Mouse (Mus musculus) forebrain, embryonic 12.5 days (tissue): ENCODE measurements around the gene Hist1h4c. TPM values are rescaled to one million over a fixed set of nuclear protein-coding genes. Genes with fewer than 3 reads are reported as not detected.
"Not testable (repeated sequence)": the region's sequence is repeated elsewhere in the genome, so short reads cannot be mapped to it uniquely, and the experiment has no call there.

Experiments used
- ATAC-seq: fragments of 200-750 bp; cut with Nextera tagmentation; 2 replicates; pipeline ENCODE4 v1.8.0; 2017; ENCODE audit warnings: moderate TSS enrichment; ENCODE audit not compliant: low FRiP score
- H3K27ac ChIP-seq: fragments of 300-500 bp; sonication (generic); 2 replicates; pipeline ENCODE4 v1.5.1; 2016; ENCODE audit warnings: mild to moderate bottlenecking
- H3K27me3 ChIP-seq: fragments of 300-500 bp; sonication (generic); 2 replicates; pipeline ENCODE4 v1.6.1; 2016; ENCODE audit warnings: mild to moderate bottlenecking
- H3K36me3 ChIP-seq: fragments of 300-500 bp; sonication (generic); replicated peaks from 2 replicates; pipeline ENCODE4 v1.6.1; 2016; ENCODE audit warnings: mild to moderate bottlenecking
- H3K4me1 ChIP-seq: fragments of 300-500 bp; sonication (generic); 2 replicates; pipeline ENCODE4 v1.6.1; 2016
- H3K4me2 ChIP-seq: fragments of 300-500 bp; sonication (generic); 2 replicates; pipeline ENCODE4 v1.6.1; 2016; ENCODE audit warnings: mild to moderate bottlenecking, moderate library complexity
- H3K4me3 ChIP-seq: fragments of 300-500 bp; sonication (generic); replicated peaks from 2 replicates; pipeline ENCODE4 v1.5.1; 2016; ENCODE audit warnings: mild to moderate bottlenecking
- H3K9ac ChIP-seq: fragments of 300-500 bp; sonication (generic); 2 replicates; pipeline ENCODE4 v1.6.1; 2016; ENCODE audit warnings: mild to moderate bottlenecking
- H3K9me3 ChIP-seq: fragments of 300-500 bp; sonication (generic); 2 replicates; pipeline ENCODE4 v1.6.1; 2016
- WGBS: fragments of 180-500 bp; shearing (Covaris S2); methylation state at CpG from one replicate; pipeline ENCODE4 v1.1.7; 2016; 5-methylcytosine and 5-hydroxymethylcytosine counted together
- polyA plus RNA-seq: library from polyadenylated mRNA; unstranded; fragments of >200 nt; fragmentation: Nextera tagmentation; extraction: Ambion mirVana; gene quantifications from 2 replicates; pipeline ENCODE4 v1.2.1, GENCODE M21; 2016

Gene Hist1h4c
- polyA plus RNA-seq, 1 experiment from 2014 or later = 9.8 TPM

GRCm38 (mm10) chr13:23687181-23687580 lies 11.1 kb downstream of the Hist1h4c start:
- Histone ChIP-seq H3K27me3 (no peaks in the 10 kb centered on the region), H3K27ac (no peak overlapping the region), H3K36me3 (no peaks in the 10 kb centered on the region), H3K9me3 (no peaks in the 10 kb centered on the region), H3K9ac (no peak overlapping the region), H3K4me3 (no peak overlapping the region), H3K4me2 (no peak overlapping the region), H3K4me1 (peaks cover 19% of the 10 kb centered on the region)
- no peak for ATAC-seq
- 90% methylated on average over 4 of the region's 4 CpGs for WGBS

DNA sequence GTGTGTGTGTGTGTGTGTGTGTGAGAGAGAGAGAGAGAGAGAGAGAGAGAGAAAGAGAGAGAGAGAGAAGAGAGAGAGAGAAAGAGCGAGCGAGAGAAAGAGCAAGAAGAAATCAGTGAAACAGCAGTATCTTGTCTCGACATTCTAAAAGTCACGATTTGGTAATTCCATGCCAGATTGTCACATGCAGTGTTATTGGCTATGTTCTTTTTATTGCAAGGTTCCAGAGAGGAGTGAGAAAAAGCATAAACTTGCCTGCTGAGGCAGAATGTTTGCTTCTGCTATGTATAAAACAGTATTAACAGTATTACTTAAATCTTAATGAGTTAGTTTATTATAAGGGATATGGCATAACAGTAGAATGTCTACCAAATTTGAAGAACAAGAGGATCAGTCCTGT lies 12.3 kb downstream of the Hist1h4c start:
- no peak for ATAC-seq
- H3K9me3 ChIP-seq = no peaks in the 10 kb centered on the region
- H3K4me3 ChIP-seq = peak overlapping the region; percentile 48
- peak overlapping the region; percentile 99 for H3K27ac ChIP-seq
- no peaks in the 10 kb centered on the region for H3K36me3 ChIP-seq
- 58% methylated on average over 4 of the region's 4 CpGs for WGBS
- H3K4me1 ChIP-seq = peaks cover 19% of the 10 kb centered on the region
- H3K4me2 ChIP-seq = peak overlapping the region; percentile 62
- peak overlapping the region; percentile 66 for H3K9ac ChIP-seq
- no peaks in the 10 kb centered on the region for H3K27me3 ChIP-seq

- 10% methylated on average over 15 of the region's 15 CpGs for WGBS
- peak overlapping the region; percentile 66 for H3K9ac ChIP-seq
These were observed 13.0 kb downstream of the Hist1h4c start for GRCm38 (mm10) chr13:23685121-23685861.

GRCm38 (mm10) chr13:23684295-23684945 lies 13.8 kb downstream of the Hist1h4c start:
- Histone ChIP-seq H3K4me2 (peak overlapping the region; percentile 62), H3K9ac (peak overlapping the region; percentile 66), H3K4me1 (peaks cover 19% of the 10 kb centered on the region), H3K4me3 (peak overlapping the region; percentile 48), H3K27ac (peak overlapping the region; percentile 99)
- H3K9me3 ChIP-seq, H3K27me3 ChIP-seq, H3K36me3 ChIP-seq: not testable (repeated sequence)
- under 1% methylated on average over 21 of the region's 37 CpGs for WGBS
- ATAC-seq = peak; percentile 13; the same call in 1 of the 2 replicates

More at GRCm38 (mm10) chr13:23685121-23685861, 13.0 kb downstream of the Hist1h4c start:
- H3K4me3 ChIP-seq = peak overlapping the region; percentile 48
- H3K4me1 ChIP-seq = peaks cover 19% of the 10 kb centered on the region
- H3K4me2 ChIP-seq = peak overlapping the region; percentile 62
- no peaks in the 10 kb centered on the region for H3K9me3 ChIP-seq
- no peaks in the 10 kb centered on the region for H3K36me3 ChIP-seq
- peak overlapping the region; percentile 99 for H3K27ac ChIP-seq
- ATAC-seq = no peak
- no peaks in the 10 kb centered on the region for H3K27me3 ChIP-seq

DNA sequence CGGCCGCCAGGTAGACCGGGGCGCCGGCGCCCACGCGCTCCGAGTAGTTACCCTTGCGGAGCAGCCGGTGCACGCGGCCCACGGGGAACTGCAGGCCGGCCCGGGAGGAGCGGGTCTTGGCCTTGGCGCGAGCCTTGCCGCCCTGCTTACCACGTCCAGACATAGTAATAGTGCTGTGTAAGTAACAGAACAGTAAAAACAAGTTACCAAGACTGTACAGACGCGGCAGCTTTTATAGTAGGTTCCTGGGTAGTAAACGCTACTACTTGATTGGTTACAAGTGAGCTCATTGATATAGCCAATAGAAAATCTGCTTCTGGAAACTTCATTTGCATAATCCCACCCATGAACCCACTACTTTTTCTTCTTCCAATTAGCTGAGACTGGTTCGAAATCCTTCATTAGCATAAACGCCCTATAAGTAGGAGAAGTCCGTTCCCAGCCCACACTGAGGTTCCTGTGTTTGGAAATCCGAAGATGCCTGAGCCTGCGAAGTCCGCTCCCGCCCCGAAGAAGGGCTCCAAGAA lies 14.4 kb downstream of the Hist1h4c start, which contains the start of the genes Hist1h2ac and Hist1h2bc:
Hist1h2ac (minus strand) TSS at position 194 of the 527 bp plus-strand sequence.
Hist1h2bc (plus strand) TSS at position 445 of the 527 bp plus-strand sequence.
- Histone ChIP-seq H3K4me2 (peak within 1 kb of the TSS; percentile 62), H3K4me1 (peaks cover 19% of the 10 kb centered on the region), H3K9me3 (no peaks in the 10 kb centered on the region), H3K27me3 (no peaks in the 10 kb centered on the region), H3K27ac (peak within 1 kb of the TSS; percentile 99), H3K4me3 (peak within 1 kb of the TSS; percentile 48), H3K9ac (peak within 1 kb of the TSS; percentile 66), H3K36me3 (no peaks in the 10 kb centered on the region)
- WGBS = 0% methylated on average over 32 of the region's 32 CpGs
- ATAC-seq = peak; percentile 99

GRCm38 (mm10) chr13:23682947-23683754 lies 15.1 kb downstream of the Hist1h4c start:
- not testable (repeated sequence) for H3K36me3 ChIP-seq, H3K9me3 ChIP-seq, H3K27me3 ChIP-seq
- Histone ChIP-seq H3K9ac (peak overlapping the region; percentile 53), H3K4me3 (peak overlapping the region; percentile 44), H3K4me2 (peak overlapping the region; percentile 54), H3K4me1 (peaks cover 19% of the 10 kb centered on the region), H3K27ac (peak overlapping the region; percentile 95)
- WGBS = 9% methylated on average over 18 of the region's 30 CpGs
- ATAC-seq = peak; percentile 37

DNA sequence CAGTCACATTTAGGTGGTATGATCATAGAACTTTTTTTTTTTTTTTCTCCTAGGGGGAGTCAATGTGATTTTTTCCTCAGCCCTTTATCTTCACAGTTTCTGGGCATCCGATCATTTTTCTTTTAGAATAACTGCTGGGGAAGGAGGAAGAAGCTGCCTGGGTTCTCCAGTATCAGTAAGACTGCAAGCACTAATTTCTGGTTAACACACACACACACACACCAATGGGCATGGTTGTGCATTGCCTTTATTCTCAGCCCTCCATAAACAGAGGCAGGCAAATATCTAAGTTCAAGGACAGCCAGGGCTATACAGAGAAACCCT lies 15.7 kb downstream of the Hist1h4c start:
- Histone ChIP-seq H3K4me2 (peak overlapping the region; percentile 54), H3K36me3 (no peaks in the 10 kb centered on the region), H3K9ac (peak overlapping the region; percentile 53), H3K9me3 (no peaks in the 10 kb centered on the region), H3K4me1 (peaks cover 19% of the 10 kb centered on the region), H3K27ac (peak overlapping the region; percentile 95), H3K27me3 (no peaks in the 10 kb centered on the region), H3K4me3 (peak overlapping the region; percentile 44)
- 67% methylated on average over 1 of the region's 1 CpGs for WGBS
- ATAC-seq = no peak

GRCm38 (mm10) chr13:23681990-23682582 lies 16.2 kb downstream of the Hist1h4c start:
- Histone ChIP-seq H3K27me3 (no peaks in the 10 kb centered on the region), H3K9ac (no peak overlapping the region), H3K4me1 (peaks cover 19% of the 10 kb centered on the region), H3K27ac (0 out of 2 replicates have a peak overlapping the region, but pooled peaks have one; percentile 95), H3K4me2 (peak overlapping the region; percentile 54; the same call in 1 of the 2 replicates), H3K4me3 (no peak overlapping the region), H3K9me3 (no peaks in the 10 kb centered on the region), H3K36me3 (no peaks in the 10 kb centered on the region)
- ATAC-seq = no peak
- 91% methylated on average over 6 of the region's 6 CpGs for WGBS

DNA sequence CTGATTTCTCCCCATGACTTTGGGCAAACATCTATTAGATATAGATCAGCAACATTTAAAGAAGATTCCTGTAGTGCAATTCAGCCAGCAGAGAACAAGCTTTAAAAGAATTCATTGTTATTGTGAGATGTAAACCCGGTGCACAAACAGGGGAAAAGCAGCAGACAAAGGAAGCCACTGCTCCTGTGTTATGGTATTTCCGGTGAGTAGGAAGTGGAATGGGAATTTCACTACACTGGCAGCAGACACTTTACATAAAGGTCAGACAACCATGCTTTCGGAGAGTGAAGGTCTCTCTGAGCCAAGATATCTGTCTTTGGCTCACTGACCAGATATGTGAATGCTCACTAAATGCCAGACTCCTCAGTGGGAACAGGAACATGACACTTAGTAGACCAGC lies 35.7 kb downstream of the Hist1h4c start:
- H3K9me3 ChIP-seq = no peaks in the 10 kb centered on the region
- no peak overlapping the region for H3K4me2 ChIP-seq
- ATAC-seq = no peak
- WGBS = 83% methylated on average over 3 of the region's 3 CpGs
- no peak overlapping the region for H3K27ac ChIP-seq
- H3K4me3 ChIP-seq = no peak overlapping the region
- no peak overlapping the region for H3K9ac ChIP-seq
- no peaks in the 10 kb centered on the region for H3K27me3 ChIP-seq
- no peaks in the 10 kb centered on the region for H3K36me3 ChIP-seq
- no peaks in the 10 kb centered on the region for H3K4me1 ChIP-seq

DNA sequence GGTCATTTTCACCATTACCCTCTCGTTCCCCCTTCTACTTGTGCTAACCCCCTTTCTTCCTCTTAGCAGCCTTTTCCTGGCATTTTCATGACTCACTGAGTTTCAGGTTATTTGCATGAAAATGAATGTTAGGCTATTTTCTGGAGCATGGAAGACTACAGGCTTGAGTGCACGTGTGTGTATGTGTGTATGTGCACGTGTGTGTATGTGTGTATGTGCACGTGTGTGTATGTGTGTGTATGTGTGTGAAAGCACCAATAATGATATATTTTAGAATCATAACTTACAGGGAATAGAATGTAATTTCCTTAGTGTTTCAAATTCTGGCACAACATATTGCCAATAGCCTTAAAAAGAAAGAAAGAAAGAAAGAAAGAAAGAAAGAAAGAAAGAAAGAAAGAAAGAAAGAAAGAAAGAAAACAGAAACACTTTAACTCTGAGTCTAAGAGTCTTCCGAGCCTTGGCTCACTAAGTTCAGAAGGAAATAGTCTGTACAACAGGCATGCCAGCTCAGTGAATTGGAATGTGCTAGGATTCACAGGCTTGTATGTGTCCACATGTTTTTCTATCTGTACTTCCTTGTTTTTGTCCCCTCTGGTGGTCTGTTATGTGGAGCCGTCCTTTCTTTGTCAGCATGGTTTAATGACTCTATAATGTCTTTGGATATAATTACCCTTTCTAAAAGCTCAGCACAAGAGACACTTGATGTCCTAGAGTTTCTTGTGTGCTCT lies 38.5 kb downstream of the Hist1h4c start:
- no peak overlapping the region for H3K9ac ChIP-seq
- H3K4me1 ChIP-seq = no peaks in the 10 kb centered on the region
- no peak overlapping the region for H3K4me3 ChIP-seq
- ATAC-seq = no peak
- no peak overlapping the region for H3K27ac ChIP-seq
- no peaks in the 10 kb centered on the region for H3K36me3 ChIP-seq
- no peaks in the 10 kb centered on the region for H3K9me3 ChIP-seq
- no peak overlapping the region for H3K4me2 ChIP-seq
- no peaks in the 10 kb centered on the region for H3K27me3 ChIP-seq
- 78% methylated on average over 6 of the region's 6 CpGs for WGBS
